Mouse (Mus musculus): ENCODE data around the gene Pax5. TPM values are rescaled to one million over a fixed set of nuclear protein-coding genes. Genes with fewer than 3 reads are reported as not detected.

The Pax5 gene
- total and polyA plus RNA-seq, 2 experiments from 2014 or later: 3.0 to 46.0 TPM

- peak overlapping the region; percentile 33; the same call in 1 of the 2 replicates for H3K9ac ChIP-seq (replicated peaks; ENCODE audit: low read length, poor library complexity, severe bottlenecking)
- peaks cover 87% of the 10 kb centered on the region for H3K27me3 ChIP-seq (ENCODE audit: insufficient read depth, low read length)
- TF ChIP-seq CTCF (IDR thresholded peaks at IDR 0.05): no peak
- no peaks in the 10 kb centered on the region for H3K9me3 ChIP-seq (ENCODE audit: low read length)
- H3K4me2 ChIP-seq (ENCODE audit: low read depth, low read length, poor library complexity, severe bottlenecking): peak overlapping the region; percentile 51
- no peaks in the 10 kb centered on the region for H3K4me1 ChIP-seq (ENCODE audit: insufficient read depth, low read length)
- H3K36me3 ChIP-seq (ENCODE audit: insufficient read depth, low read length): no peaks in the 10 kb centered on the region
- DNase-seq (ENCODE audit: low spot score) (no peak), ATAC-seq (ENCODE audit: low FRiP score) (no peak)
- H3K4me3 ChIP-seq (ENCODE audit: low read depth, low read length): peak overlapping the region; percentile 38
- WGBS: under 1% methylated on average over 57 of the region's 66 CpGs
- H3K27ac ChIP-seq (ENCODE audit: low read depth, low read length): no peak overlapping the region
Measured at GRCm38 (mm10) chr4:44703686-44704368, 6.5 kb downstream of the Pax5 start.

GRCm38 (mm10) chr4:44702891-44703685 lies 7.2 kb downstream of the Pax5 start:
- H3K27me3 ChIP-seq (ENCODE audit: insufficient read depth, low read length): peaks cover 87% of the 10 kb centered on the region
- WGBS: under 1% methylated on average over 58 of the region's 58 CpGs
- no peaks in the 10 kb centered on the region for H3K9me3 ChIP-seq (ENCODE audit: low read length)
- H3K4me2 ChIP-seq (ENCODE audit: low read depth, low read length, poor library complexity, severe bottlenecking): peak overlapping the region; percentile 51
- peak overlapping the region; percentile 38 for H3K4me3 ChIP-seq (ENCODE audit: low read depth, low read length)
- H3K27ac ChIP-seq (ENCODE audit: low read depth, low read length): no peak overlapping the region
- no peaks in the 10 kb centered on the region for H3K4me1 ChIP-seq (ENCODE audit: insufficient read depth, low read length)
- DNase-seq (ENCODE audit: low spot score) (no peak), ATAC-seq (ENCODE audit: low FRiP score) (no peak)
- no peak for TF ChIP-seq CTCF (IDR thresholded peaks at IDR 0.05)
- H3K9ac ChIP-seq (replicated peaks; ENCODE audit: low read length, poor library complexity, severe bottlenecking): peak overlapping the region; percentile 33; the same call in 1 of the 2 replicates
- H3K36me3 ChIP-seq (ENCODE audit: insufficient read depth, low read length): no peaks in the 10 kb centered on the region

- Histone ChIP-seq H3K4me3 (ENCODE audit: low read depth, low read length) (peak overlapping the region; percentile 38), H3K27ac (ENCODE audit: low read depth, low read length) (peak overlapping the region; percentile 12; the same call in 1 of the 2 replicates), H3K4me1 (ENCODE audit: insufficient read depth, low read length) (no peaks in the 10 kb centered on the region), H3K9me3 (ENCODE audit: low read length) (no peaks in the 10 kb centered on the region), H3K9ac (replicated peaks; ENCODE audit: low read length, poor library complexity, severe bottlenecking) (no peak overlapping the region), H3K4me2 (ENCODE audit: low read depth, low read length, poor library complexity, severe bottlenecking) (peak overlapping the region; percentile 51), H3K27me3 (ENCODE audit: insufficient read depth, low read length) (peaks cover 86% of the 10 kb centered on the region), H3K36me3 (ENCODE audit: insufficient read depth, low read length) (no peaks in the 10 kb centered on the region)
- DNase-seq (ENCODE audit: low spot score) (peak; percentile 56), ATAC-seq (ENCODE audit: low FRiP score) (no peak)
- under 1% methylated on average over 25 of the region's 25 CpGs for WGBS
- TF ChIP-seq CTCF (IDR thresholded peaks at IDR 0.05): no peak
Measured at GRCm38 (mm10) chr4:44702011-44702527, 8.2 kb downstream of the Pax5 start.

DNA sequence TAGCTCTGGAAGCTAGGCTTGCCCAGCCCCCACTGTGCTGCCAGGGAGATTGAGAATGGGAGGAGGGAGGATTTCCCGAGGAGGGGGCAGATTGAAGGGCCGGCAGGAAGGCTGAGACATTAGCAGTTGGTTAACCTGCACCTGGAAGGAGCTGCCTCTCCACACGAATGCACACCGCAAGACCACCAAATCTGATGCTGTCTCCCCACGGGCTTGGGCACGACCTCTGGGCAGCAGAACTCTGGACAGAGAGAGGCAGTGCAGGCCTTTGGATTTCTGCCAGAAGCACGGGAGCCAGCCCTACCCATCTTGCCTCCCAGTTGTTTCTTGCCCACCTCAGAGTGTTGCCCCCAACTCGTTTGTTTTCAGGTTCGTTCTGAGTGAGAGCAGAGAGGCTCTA lies 8.8 kb downstream of the Pax5 start:
- ATAC-seq (ENCODE audit: low FRiP score): no peak

GRCm38 (mm10) chr4:44696676-44697075 lies 13.6 kb downstream of the Pax5 start:
- no peaks in the 10 kb centered on the region for H3K9me3 ChIP-seq (ENCODE audit: low read length)
- TF ChIP-seq CTCF (IDR thresholded peaks at IDR 0.05): no peak
- ATAC-seq (ENCODE audit: low FRiP score) (no peak), DNase-seq (ENCODE audit: low spot score) (no peak)
- H3K4me1 ChIP-seq (ENCODE audit: insufficient read depth, low read length): 0 out of 2 replicates have a peak, but pooled peaks cover 3% of the 10 kb centered on the region
- no peak overlapping the region for H3K9ac ChIP-seq (replicated peaks; ENCODE audit: low read length, poor library complexity, severe bottlenecking)
- H3K4me3 ChIP-seq (ENCODE audit: low read depth, low read length): no peak overlapping the region
- peaks cover 74% of the 10 kb centered on the region for H3K27me3 ChIP-seq (ENCODE audit: insufficient read depth, low read length)
- H3K27ac ChIP-seq (ENCODE audit: low read depth, low read length): no peak overlapping the region
- no peaks in the 10 kb centered on the region for H3K36me3 ChIP-seq (ENCODE audit: insufficient read depth, low read length)
- no peak overlapping the region for H3K4me2 ChIP-seq (ENCODE audit: low read depth, low read length, poor library complexity, severe bottlenecking)

More for the DNA sequence above, 8.8 kb downstream of the Pax5 start:
- H3K4me1 ChIP-seq (ENCODE audit: insufficient read depth, low read length): no peaks in the 10 kb centered on the region
- H3K27me3 ChIP-seq (ENCODE audit: insufficient read depth, low read length): peaks cover 85% of the 10 kb centered on the region
- no peaks in the 10 kb centered on the region for H3K9me3 ChIP-seq (ENCODE audit: low read length)
- H3K27ac ChIP-seq (ENCODE audit: low read depth, low read length): peak overlapping the region; percentile 12; the same call in 1 of the 2 replicates
- DNase-seq (ENCODE audit: low spot score): no peak
- no peaks in the 10 kb centered on the region for H3K36me3 ChIP-seq (ENCODE audit: insufficient read depth, low read length)
- peak overlapping the region; percentile 38 for H3K4me3 ChIP-seq (ENCODE audit: low read depth, low read length)
- H3K4me2 ChIP-seq (ENCODE audit: low read depth, low read length, poor library complexity, severe bottlenecking): peak overlapping the region; percentile 51
- TF ChIP-seq CTCF (IDR thresholded peaks at IDR 0.05): no peak
- 0% methylated on average over 9 of the region's 9 CpGs for WGBS
- no peak overlapping the region for H3K9ac ChIP-seq (replicated peaks; ENCODE audit: low read length, poor library complexity, severe bottlenecking)

Data from midbrain, postnatal 0 days (tissue).